Mouse (Mus musculus) E14TG2a.4 (cell line): ENCODE measurements around the gene Mphosph9.

Experiments used
- CTCF ChIP-seq: conservative IDR thresholded peaks from 2 replicates; pipeline ENCODE4 v1.5.1; 2014; ENCODE audit warnings: low read length
- NANOG ChIP-seq: IDR thresholded peaks from 2 replicates; pipeline ENCODE4 v1.6.1; 2014; ENCODE audit warnings: borderline replicate concordance, low read length, mixed read lengths

- TF ChIP-seq CTCF (no peak), NANOG (no peak)
Measured at GRCm38 (mm10) chr5:124233874-124234661, 93.7 kb downstream of the Mphosph9 start.
